Mouse (Mus musculus): Measurements from ENCODE around the gene Vangl2.

Gene Vangl2

DNA sequence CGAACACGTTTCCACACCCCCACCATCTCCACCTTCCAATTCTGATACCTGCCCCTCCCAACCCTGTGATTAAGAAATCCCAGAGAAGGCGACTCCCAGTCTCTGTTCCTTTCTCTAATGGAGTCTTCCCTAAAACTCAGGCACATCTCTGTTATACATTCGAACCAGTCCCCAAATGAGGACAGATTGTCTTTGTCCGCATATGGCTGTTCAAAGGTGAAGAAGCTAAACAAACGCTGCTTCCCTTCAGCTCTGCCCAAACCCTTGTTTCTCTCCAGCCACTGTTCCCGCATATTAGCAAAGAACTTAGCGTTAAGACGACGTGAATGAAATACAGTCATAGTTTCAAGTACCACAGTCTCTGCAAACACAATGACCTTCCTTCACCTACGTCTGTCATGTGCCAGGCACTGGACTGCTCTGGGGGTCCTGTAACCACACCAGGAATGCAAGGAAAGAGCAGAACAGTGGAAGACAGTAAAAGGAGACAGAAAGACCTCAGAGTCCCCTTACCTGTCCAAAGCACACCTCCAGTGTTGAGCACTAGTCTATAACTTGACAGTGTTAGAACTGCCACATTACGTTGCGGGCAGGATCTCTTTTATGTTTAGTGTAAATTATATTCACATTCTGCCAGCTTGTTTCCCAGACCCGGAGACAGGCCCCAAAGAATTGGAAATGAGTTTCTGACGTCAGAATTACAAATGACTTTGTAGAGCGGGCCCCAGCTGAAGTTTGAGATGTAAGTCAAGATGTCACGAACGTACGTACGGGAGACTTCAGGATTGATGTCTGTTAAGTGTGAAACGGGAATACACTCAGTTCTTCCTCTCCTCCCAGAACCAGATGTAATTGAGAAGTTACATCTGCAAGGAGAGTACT is at the start of gene Vangl2:
Gene Vangl2 (minus strand): TSS at position 51 of the 882 bp plus-strand sequence.
- no peak for DNase-seq (ENCODE audit: extremely low spot score)

GRCm38 (mm10) chr1:172077981-172078380 is 49.7 kb upstream of the Vangl2 start:
- DNase-seq (ENCODE audit: extremely low spot score), result no peak

DNA sequence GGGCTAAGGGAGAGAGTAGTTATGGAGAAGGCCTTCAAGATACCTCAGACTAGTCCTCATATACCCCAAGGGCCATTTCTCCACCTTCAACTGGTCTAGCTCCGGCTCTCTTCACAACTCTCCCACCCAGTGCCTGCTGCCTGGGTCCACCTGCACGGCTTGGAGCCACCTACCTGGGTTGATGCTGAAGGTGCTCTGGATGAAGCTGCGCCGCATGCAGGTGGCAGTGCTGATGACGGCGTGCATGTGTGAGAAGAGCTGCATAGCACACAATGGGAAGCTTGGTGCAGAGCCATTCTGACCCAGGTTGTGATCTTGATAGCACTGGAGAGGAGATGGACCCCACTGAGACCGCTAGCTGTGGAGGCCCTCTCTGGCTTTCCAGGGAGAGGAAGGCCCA is 44.4 kb upstream of the Vangl2 start:
- no peak for DNase-seq (ENCODE audit: extremely low spot score)

DNA sequence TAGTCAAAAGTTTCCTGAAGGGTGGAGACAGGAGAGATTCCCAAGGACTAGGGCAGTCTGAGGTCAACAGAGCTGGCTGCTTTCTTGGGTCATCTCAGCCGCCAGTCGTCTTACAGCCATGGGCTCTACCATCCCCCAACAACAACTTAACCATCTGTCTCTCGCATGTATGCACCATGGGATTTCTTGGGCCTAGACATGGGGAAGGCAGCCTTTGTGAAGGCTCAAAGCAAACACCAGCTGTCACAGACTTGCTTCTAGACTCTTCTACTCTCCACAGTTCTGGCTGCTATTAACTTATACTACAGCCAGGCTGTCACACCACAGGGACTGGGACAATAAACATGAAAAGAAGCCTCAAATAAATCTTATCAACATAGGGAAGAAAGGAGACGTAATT is 43.3 kb upstream of the Vangl2 start:
- DNase-seq (ENCODE audit: extremely low spot score), result no peak

GRCm38 (mm10) chr1:172070227-172070626 is 42.0 kb upstream of the Vangl2 start:
- DNase-seq (ENCODE audit: extremely low spot score), result no peak

- DNase-seq (ENCODE audit: extremely low spot score), result no peak
Measured at GRCm38 (mm10) chr1:172064613-172065141, 36.4 kb upstream of the Vangl2 start.

DNA sequence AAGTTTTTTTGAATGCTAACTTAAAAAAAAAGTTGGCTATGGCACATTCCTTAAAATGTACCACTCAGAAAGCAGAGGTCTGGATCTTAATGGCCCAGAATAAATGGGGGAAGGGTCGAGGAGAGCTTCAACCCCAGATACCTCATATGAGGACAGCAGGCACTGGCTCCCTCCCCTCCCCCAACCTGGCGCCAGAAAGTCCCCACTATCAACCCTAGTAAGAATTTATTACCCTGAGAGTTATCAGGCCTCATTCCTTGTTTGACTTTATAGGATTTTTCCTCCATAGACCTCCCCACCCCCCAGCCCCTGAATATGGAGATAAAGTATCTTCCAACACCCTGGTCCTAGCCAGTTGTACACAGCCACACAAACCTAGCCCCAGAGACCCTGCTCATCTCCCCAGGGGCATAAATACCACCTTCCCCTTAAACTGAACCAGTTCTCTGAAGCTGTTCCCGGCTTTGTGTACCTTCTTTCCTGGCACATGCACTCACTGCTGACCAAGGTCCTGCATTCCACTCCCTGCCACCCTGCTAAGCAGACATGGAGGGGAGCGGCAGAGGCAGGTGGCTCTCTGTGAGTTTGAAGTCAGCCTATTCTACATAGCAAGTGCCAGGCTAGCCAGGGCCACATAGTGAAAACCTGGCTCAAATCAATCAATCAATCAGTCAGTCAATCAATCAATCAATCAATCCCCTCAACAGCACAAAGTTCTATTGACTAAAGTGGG is 35.2 kb upstream of the Vangl2 start:
- DNase-seq (ENCODE audit: extremely low spot score), result no peak

DNA sequence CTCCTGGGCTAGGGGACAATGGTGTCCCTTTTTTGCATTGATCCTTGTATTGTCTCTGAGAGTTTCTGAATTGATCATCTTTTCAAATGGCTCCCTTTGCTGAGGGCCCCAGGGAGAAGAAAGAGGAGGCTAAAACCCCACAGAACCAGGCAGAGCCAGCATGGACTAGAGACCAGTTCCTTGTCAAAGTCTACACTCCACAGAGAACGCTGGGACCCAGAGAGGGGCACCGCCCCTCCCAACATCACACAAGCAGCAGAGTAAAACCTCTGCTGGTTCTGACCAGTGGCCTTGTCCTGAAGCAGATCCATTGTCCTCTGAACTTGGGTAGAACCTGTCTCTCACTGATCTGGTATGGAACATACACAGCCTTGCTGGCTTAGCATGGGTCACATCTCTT is 33.9 kb upstream of the Vangl2 start:
- no peak for DNase-seq (ENCODE audit: extremely low spot score)

GRCm38 (mm10) chr1:172061217-172061616 is 33.0 kb upstream of the Vangl2 start:
- DNase-seq (ENCODE audit: extremely low spot score), result no peak

- DNase-seq (ENCODE audit: extremely low spot score), result no peak
Measured at GRCm38 (mm10) chr1:172060659-172061058, 32.4 kb upstream of the Vangl2 start.

- DNase-seq (ENCODE audit: extremely low spot score), result no peak
Measured at GRCm38 (mm10) chr1:172058874-172059273, 30.6 kb upstream of the Vangl2 start.

GRCm38 (mm10) chr1:172058321-172058720 is 30.1 kb upstream of the Vangl2 start:
- no peak for DNase-seq (ENCODE audit: extremely low spot score)

DNA sequence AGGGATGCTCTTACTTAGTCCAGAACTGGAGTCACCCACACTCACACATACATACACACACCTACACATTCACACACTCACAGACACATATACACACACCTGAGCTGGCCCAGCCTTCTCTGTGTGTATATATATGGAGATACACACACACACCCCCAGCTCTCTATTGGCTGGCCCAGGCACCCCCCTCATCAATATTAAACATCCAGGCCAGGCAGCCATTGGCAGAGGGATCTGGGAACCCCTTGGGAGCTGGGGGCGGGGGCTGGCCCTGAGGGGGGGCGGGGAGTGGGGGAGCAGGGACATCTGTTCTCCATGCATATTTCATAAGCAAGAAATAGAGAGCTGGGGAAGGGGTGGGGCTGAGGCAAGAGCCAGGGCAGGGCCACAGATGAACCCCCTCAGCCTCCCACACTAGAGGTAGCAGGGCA is 29.3 kb upstream of the Vangl2 start, which contains the start of gene Nhlh1:
Gene Nhlh1 (minus strand): TSS at position 83 of the 431 bp plus-strand sequence.
- DNase-seq (ENCODE audit: extremely low spot score), result no peak

DNA sequence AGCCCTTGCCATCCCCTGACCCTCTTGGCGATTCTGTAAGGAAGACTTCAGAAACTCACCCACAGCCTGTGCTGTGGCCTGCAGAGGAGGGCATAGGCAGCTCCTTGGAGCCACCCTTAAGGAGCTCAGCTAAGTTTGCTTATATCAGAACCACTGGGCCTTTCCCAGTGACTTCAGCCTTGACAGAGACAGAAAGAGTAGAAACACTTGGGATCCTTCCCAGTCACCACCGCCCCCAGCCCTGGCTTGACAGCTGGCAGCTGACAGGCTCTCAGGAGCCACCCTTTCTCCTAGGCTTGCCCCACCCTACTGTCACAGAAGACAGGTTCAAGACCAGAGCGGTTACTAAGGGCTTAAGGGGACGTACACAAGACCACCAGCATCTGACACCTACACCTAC is 28.0 kb upstream of the Vangl2 start:
- DNase-seq (ENCODE audit: extremely low spot score), result no peak

GRCm38 (mm10) chr1:172053541-172054440 is 25.5 kb upstream of the Vangl2 start:
- no peak for DNase-seq (ENCODE audit: extremely low spot score)

DNA sequence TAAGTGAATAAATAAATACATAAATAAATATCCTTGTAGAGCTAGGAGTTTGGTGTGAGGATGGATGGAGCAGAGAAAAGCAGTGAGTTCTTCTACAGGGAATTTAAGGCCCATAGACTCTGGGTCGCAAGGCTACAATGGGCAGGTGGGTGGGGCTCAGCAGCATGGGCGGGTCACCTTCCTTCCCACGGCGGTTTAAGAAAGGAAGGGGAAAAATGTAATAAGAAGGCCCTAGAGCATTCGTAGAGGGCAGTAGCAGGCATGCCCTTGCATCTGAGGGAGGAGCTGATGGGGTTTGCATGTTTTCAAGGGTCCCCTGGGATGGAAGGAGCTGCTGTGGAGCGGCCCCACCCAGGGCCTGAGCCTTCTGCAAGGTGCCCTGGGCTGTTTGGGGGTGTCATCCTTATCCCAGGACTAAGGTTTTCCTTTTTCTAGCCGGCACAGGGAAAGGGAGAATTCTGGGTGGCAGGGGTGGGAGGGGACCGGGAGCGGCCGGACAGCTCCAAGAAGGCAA is 24.6 kb upstream of the Vangl2 start:
- no peak for DNase-seq (ENCODE audit: extremely low spot score)

DNA sequence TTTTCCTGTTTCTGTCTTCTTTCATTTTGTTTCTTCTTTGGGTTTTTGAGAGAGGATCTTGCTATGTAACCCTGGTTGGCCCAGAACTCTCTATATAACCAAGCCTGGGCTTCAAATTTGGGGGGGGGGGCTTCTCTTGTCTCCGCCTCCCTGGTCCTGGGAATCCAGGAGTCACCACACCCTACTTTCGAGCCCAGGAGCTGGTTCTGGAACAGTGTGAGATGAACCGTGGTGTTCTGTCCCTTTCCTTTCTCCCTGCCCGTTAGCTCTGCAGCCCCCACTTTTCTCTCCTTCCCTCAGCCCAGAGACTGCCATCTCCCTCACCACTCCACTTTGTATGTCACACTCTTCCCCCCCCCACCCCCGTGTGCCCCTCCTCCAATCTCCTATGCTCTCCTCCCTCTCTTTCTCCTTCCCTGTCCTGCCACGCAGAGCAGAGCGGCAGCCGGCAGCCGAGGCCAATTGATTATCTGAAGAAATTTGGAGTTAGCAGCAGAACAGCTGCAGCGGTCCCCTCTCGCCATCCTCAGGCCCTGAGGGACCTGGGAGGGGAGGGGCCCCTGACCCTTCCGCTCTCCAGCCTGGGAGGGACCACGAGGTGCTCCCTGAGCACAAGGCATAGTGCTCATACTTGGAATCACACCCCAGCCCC is 21.0 kb upstream of the Vangl2 start:
- no peak for DNase-seq (ENCODE audit: extremely low spot score)

DNA sequence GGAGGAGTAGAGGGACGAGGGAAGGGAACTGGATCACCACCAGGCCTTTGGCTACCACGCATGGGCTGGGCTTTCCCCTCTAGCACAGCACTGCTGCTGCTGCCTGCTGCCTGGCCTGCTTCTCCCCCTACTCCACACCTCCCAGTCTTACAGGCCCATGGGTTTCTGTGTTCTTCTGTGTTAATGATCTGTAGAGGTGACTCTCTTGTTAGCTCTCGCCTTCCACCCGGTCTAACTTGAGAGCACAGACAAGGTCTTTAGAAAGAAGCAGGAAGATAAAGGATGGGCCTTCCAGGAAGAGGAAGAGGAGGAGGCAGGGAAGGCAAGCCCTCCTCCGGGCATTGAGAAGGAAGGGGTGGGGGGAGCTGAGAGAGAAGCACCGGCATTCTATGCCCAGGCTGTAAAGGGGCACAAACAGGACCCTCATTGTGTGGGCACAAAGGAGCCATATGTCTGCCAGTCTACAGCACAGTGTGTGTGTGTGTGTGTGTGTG is 20.0 kb upstream of the Vangl2 start:
- DNase-seq (ENCODE audit: extremely low spot score), result no peak

GRCm38 (mm10) chr1:172046938-172047337 is 18.7 kb upstream of the Vangl2 start:
- peak; percentile 85 for DNase-seq (ENCODE audit: extremely low spot score)

DNA sequence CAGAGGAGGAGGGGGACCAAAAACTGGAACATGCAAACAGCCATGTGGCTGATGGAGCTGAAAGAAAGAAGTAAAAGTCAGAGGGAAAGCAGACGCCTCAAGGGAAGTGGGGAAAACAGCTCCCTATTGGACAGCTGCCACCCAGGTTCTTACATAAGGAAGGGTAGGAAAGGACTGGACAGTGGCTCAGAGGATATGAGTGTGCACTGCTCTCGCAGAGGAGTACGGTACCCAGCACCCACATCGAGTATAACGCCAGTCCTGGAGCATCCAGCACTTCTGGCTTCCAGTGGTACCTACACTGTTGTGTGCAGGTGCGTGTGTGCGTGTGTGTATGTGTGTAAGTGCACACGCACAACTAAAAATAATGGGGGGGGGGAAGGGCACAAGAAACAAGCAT is 18.2 kb upstream of the Vangl2 start:
- no peak for DNase-seq (ENCODE audit: extremely low spot score)

- no peak for DNase-seq (ENCODE audit: extremely low spot score)
Measured at GRCm38 (mm10) chr1:172029914-172030313, 1.7 kb upstream of the Vangl2 start.

Measured in embryo, embryonic 9.5 days (tissue).